Mouse (Mus musculus) layer of hippocampus, postnatal 14 days (tissue): ENCODE measurements around the gene Cysrt1. TPM values are rescaled to one million over a fixed set of nuclear protein-coding genes. Genes with fewer than 3 reads are reported as not detected.

ENCODE experiments used
- DNase-seq, 2 experiments: peaks; one replicate each; pipeline ENCODE4 v3.0.0; 2021 to 2022; ENCODE audit warnings: low spot score in 2 of 2, mixed read lengths in 1 of 2
- total RNA-seq, 2 experiments: library from RNA; stranded (reverse); gene quantifications; 2 replicates each; pipeline ENCODE4 v1.2.3; 2021

The Cysrt1 gene
- total RNA-seq, 2 experiments from 2014 or later, result not detected

GRCm38 (mm10) chr2:25213266-25213865, 28.9 kb downstream of the Cysrt1 start:
- DNase-seq, result no peak

DNA sequence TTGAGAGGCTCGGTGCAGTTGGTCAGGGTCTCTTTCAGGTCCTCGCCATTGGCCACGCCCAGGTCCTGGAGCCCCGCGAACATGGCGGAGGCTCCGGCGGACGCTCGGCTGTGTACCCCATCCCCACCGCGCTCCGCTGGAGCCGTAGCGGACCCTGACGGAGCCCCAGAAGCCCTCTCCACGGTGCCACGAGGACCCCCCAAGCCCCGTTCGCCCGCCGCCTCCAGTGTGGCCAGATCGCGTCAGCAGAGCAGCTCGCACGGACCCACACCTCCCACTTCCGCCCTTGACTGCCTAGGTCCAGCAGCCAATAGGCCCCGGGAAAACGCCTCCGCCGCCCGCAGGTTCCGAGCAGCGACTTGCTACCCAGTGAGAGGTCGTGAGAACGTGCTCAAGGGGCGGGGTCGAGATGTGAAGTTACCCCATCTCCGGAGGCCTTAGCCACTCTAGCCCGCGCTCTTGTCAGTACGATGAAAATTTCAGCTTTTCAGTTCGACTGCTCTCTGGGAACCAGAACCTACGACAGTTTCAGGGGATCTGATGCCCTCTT, 31.1 kb downstream of the Cysrt1 start, which contains the start of gene Nelfb:
Nelfb (minus strand) TSS at position 369 of the 550 bp plus-strand sequence.
- DNase-seq, result peak; percentile 81 to 84

DNA sequence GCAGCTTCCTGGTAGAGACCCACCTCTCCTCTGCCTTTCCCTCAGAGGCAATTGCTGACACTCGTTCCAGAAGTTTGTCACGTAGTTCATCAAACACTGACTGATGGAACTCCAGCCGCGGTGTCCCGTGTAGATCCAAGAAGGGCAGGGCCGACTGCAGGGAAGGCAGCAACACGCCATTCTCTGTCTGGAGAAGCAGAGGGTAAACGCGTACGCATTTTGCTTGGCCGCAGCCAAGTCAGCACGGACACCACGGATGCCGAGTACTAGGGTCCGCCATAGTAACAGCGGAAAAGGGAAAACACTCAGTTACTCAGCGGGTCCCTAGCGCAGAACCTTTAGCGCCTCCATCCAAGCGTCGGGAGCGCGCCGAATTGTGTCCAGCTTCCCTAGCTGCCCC, 31.6 kb downstream of the Cysrt1 start:
- DNase-seq, result no peak

- no peak for DNase-seq
These were observed 34.7 kb downstream of the Cysrt1 start for GRCm38 (mm10) chr2:25207593-25207992.

DNA sequence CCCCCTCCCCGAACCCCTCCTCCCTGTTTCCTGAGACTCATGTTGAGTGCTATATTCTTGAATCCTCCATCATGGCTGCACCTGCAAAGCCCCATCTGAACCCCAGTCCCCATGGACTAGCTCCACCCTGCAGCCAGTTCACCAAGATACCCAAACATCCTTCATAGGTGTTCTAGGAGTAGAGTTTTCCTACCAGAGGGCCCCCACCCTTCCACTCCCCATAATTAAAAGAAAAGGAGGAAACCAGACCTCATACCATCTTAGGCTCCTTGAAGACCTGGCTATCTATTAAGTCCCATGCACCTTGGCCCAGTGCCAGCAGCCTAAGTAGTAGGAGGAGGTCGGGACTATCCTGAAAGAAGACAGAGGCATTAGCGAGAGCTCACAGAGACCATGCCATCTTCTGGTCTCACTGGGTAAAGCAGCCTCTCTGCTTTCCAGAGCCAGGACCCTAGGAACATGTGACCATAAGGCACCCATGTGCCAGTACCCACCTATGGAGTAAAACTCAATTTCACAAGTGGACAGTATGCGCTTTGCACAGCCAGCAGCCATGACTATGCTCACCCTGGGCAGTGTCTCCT, 38.5 kb downstream of the Cysrt1 start:
- DNase-seq, result no peak

- no peak for DNase-seq
These were observed 41.6 kb downstream of the Cysrt1 start for GRCm38 (mm10) chr2:25200631-25201030.

DNA sequence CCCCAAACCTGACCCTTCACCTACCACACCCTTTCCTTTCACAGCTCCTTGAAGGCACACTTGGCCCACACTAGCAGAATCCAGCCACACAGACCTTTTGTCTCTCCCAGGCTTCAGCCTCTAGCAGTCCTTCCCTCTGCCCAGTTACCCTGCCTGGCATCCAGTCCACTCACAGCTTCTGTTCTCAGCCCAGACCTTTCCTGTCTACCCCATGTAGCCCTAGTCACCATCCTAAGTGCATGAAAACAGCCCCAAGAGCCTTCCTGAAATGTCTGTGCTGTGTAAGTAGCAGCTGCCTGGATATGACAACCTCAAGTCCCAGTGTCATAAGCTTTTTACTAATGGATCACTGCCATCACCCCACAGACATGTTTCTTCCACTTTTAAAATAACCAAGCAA, 44.3 kb downstream of the Cysrt1 start:
- DNase-seq, result no peak

- DNase-seq, result no peak
These were observed 45.1 kb downstream of the Cysrt1 start for GRCm38 (mm10) chr2:25197191-25197590.

DNA sequence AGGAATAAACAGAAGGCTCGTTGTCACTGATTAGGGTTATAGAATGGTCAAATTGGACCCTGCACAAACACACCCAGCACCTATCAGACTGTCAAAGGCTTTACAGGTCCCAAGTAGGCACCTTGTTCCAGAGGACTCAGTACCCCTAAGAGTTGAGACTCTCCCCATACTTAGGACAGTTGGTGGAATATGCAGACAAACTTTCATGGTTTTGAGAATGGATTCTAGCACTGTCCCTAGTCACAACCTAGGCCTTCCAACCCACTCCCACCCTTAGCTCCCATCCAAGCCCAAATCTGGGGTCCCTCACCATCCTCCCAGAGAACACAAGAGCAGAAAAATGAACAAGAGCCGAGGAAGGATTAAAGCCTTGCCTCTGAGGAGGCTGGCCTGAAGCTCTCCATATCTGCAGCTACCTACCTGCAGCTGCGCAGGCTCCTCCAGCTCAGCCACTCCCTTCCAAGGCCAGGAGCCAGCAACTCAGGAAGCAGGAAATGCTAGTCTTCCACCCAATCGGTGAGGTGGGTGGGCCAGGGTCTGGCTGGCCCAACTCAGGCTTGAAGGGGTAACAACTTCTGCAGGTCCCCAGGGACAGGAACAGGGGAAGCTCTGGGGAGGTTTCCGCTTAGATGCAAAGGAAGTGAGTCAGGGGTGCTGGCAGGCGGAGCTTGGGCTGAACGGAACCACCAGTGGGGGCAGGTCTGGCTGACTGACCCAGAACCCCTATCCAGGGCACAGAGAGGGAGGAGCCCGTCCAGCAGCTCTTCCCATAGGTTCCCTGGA, 45.9 kb downstream of the Cysrt1 start, which contains the start of gene Tor4a:
Tor4a (minus strand) TSS at position 715 of the 783 bp plus-strand sequence.
- no peak for DNase-seq

- no peak for DNase-seq
These were observed 46.8 kb downstream of the Cysrt1 start for GRCm38 (mm10) chr2:25195211-25196156.

GRCm38 (mm10) chr2:25194486-25195171, 47.6 kb downstream of the Cysrt1 start:
- no peak for DNase-seq

- DNase-seq, result no peak
These were observed 48.2 kb downstream of the Cysrt1 start for GRCm38 (mm10) chr2:25194006-25194405.

DNA sequence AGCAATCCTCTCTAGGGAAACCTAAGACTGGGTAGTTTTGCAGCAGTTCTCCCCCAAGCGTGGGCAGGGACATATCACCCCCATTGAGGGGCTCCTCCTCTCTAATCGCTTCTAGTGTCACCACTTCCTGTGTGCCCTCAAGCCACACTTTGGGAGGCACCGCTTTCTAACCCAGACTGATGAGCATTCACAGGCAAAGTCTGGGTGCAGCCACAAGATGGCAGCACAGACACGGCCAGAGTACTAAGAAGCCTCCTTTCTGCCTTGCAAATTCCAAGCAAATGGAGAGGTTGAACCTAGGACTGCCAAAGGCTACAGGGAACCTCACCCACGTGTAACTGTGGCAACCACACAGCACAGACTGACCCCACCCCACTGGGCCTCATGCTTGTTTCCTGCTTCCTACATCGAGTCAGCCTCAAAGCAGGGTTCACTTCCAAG, 48.9 kb downstream of the Cysrt1 start:
- peak; percentile 78 to 85 for DNase-seq

Other genes starting within 250 kb of the Cysrt1 start
- gene Nsmf, start 188.1 kb downstream of the Cysrt1 start, total RNA-seq, result 1,000 to 10,000 TPM in 1 of 2 experiments, 100 to 1,000 TPM in 1; 982 to 1,031 TPM
- gene Entpd8, start 162.1 kb downstream of the Cysrt1 start, total RNA-seq, result not detected
- gene Noxa1, start 147.3 kb downstream of the Cysrt1 start, total RNA-seq, result not detected
- 10 to 100 TPM; 38.1 to 49.8 TPM for gene Nrarp, start 61.7 kb downstream of the Cysrt1 start, total RNA-seq
- gene Tor4a, start 45.6 kb downstream of the Cysrt1 start, total RNA-seq, result 1 to 10 TPM; 1.7 to 2.0 TPM
- 10 to 100 TPM; 50.7 to 51.7 TPM for gene Nelfb, start 31.0 kb downstream of the Cysrt1 start, total RNA-seq
- not detected for gene Stpg3, start 27.8 kb downstream of the Cysrt1 start, total RNA-seq
- not detected for gene Fam166a, start 23.7 kb downstream of the Cysrt1 start, total RNA-seq
- gene Tubb4b, start 17.8 kb downstream of the Cysrt1 start, total RNA-seq, result 100 to 1,000 TPM; 415 to 455 TPM
- gene Slc34a3, start 8.1 kb downstream of the Cysrt1 start, total RNA-seq, result not detected
- gene Rnf224, start 5.7 kb downstream of the Cysrt1 start, total RNA-seq, result not detected
- gene Rnf208, start 197 bp downstream of the Cysrt1 start, total RNA-seq, result 100 to 1,000 TPM; 195 to 202 TPM
- gene AL732309.1, start 4.4 kb upstream of the Cysrt1 start, total RNA-seq, result 1 to 10 TPM; 3.6 to 3.7 TPM
- 10 to 100 TPM; 34.3 to 38.0 TPM for gene Tmem203, start 13.0 kb upstream of the Cysrt1 start, total RNA-seq
- 10 to 100 TPM; 21.1 to 23.2 TPM for gene Tprn, start 20.2 kb upstream of the Cysrt1 start, total RNA-seq
- gene Ssna1, start 30.0 kb upstream of the Cysrt1 start, total RNA-seq, result 10 to 100 TPM; 69.1 to 70.1 TPM
- gene Anapc2, start 30.0 kb upstream of the Cysrt1 start, total RNA-seq, result 10 to 100 TPM; 66.6 to 72.1 TPM
- not detected for gene Tmem210, start 45.7 kb upstream of the Cysrt1 start, total RNA-seq
- gene Lrrc26, start 47.5 kb upstream of the Cysrt1 start, total RNA-seq, result not detected
- 100 to 1,000 TPM; 419 to 451 TPM for gene Grin1, start 76.7 kb upstream of the Cysrt1 start, total RNA-seq
- 10 to 100 TPM; 49.0 to 59.9 TPM for gene Man1b1, start 89.9 kb upstream of the Cysrt1 start, total RNA-seq
- gene Dpp7, start 113.9 kb upstream of the Cysrt1 start, total RNA-seq, result 10 to 100 TPM; 24.7 to 29.4 TPM
- gene Uap1l1, start 123.2 kb upstream of the Cysrt1 start, total RNA-seq, result 10 to 100 TPM in 1 of 2 experiments, 1 to 10 TPM in 1; 9.2 to 11.8 TPM
- gene Sapcd2, start 129.9 kb upstream of the Cysrt1 start, total RNA-seq, result 10 to 100 TPM; 11.9 to 15.3 TPM
- gene Entpd2, start 153.4 kb upstream of the Cysrt1 start, total RNA-seq, result 10 to 100 TPM; 22.3 to 23.4 TPM
- gene Npdc1, start 156.9 kb upstream of the Cysrt1 start, total RNA-seq, result 100 to 1,000 TPM; 402 to 418 TPM
- gene Fut7, start 180.8 kb upstream of the Cysrt1 start, total RNA-seq, result under 1 TPM; 0.31 to 0.81 TPM
- 100 to 1,000 TPM; 140 to 141 TPM for gene Abca2, start 186.3 kb upstream of the Cysrt1 start, total RNA-seq
- gene Clic3, start 214.4 kb upstream of the Cysrt1 start, total RNA-seq, result under 1 TPM in 1 of 2 experiments, not detected in 1; 0.58 TPM
- 10 to 100 TPM; 52.1 to 57.7 TPM for gene Paxx, start 218.6 kb upstream of the Cysrt1 start, total RNA-seq
- gene Ptgds, start 227.6 kb upstream of the Cysrt1 start, total RNA-seq, result 100 to 1,000 TPM; 234 to 420 TPM